Mouse (Mus musculus) cortical plate, adult 2 months (tissue): Measurements from ENCODE around the gene Mthfsd.

Experiments
- CTCF ChIP-seq: fragments of 200-500 bp; IDR thresholded peaks from 2 replicates; pipeline ENCODE4 v1.5.1; 2011; ENCODE audit warnings: mild to moderate bottlenecking, control low read depth, low read length; ENCODE audit not compliant: insufficient read depth; ENCODE audit errors: extremely low read depth
- POLR2A ChIP-seq: fragments of 200-500 bp; IDR thresholded peaks from 2 replicates; pipeline ENCODE4 v1.6.1; 2011; ENCODE audit warnings: mild to moderate bottlenecking, low read length, control low read depth; ENCODE audit not compliant: insufficient read depth; ENCODE audit errors: extremely low read depth

- no peak for TF ChIP-seq POLR2A
- TF ChIP-seq CTCF, result no peak
Measured at GRCm38 (mm10) chr8:121126191-121126590, 18.0 kb upstream of the Mthfsd start.
